Mouse (Mus musculus) stomach, embryonic 15.5 days (tissue): Measurements from ENCODE around the gene Gm14632. TPM values are rescaled to one million over a fixed set of nuclear protein-coding genes. Genes with fewer than 3 reads are reported as not detected.
"Not testable (repeated sequence)": the region's sequence is repeated elsewhere in the genome, so short reads cannot be mapped to it uniquely, and the experiment has no call there.

Experiments used
- ATAC-seq: fragments of 200-750 bp; cut with Nextera tagmentation; 2 replicates; pipeline ENCODE4 v1.8.0; 2017; ENCODE audit warnings: low read depth, moderate number of reproducible peaks, moderate TSS enrichment; ENCODE audit not compliant: insufficient read depth, low FRiP score
- H3K27ac ChIP-seq: fragments of 300-500 bp; sonication (generic); 2 replicates; pipeline ENCODE4 v1.5.1; 2015; ENCODE audit warnings: mild to moderate bottlenecking, inconsistent platforms
- H3K27me3 ChIP-seq: fragments of 300-500 bp; sonication (generic); replicated peaks from 2 replicates; pipeline ENCODE4 v1.6.1; 2015; ENCODE audit warnings: inconsistent platforms
- H3K36me3 ChIP-seq: fragments of 300-500 bp; sonication (generic); 2 replicates; pipeline ENCODE4 v1.6.1; 2015; ENCODE audit warnings: inconsistent platforms
- H3K4me1 ChIP-seq: fragments of 300-500 bp; sonication (generic); 2 replicates; pipeline ENCODE4 v1.6.1; 2015; ENCODE audit warnings: inconsistent platforms
- H3K4me2 ChIP-seq: fragments of 300-500 bp; sonication (generic); 2 replicates; pipeline ENCODE4 v1.6.1; 2015; ENCODE audit warnings: mild to moderate bottlenecking, inconsistent platforms
- H3K4me3 ChIP-seq: fragments of 300-500 bp; sonication (generic); replicated peaks from 2 replicates; pipeline ENCODE4 v1.5.1; 2015; ENCODE audit warnings: inconsistent platforms
- H3K9ac ChIP-seq: fragments of 300-500 bp; sonication (generic); 2 replicates; pipeline ENCODE4 v1.6.1; 2015; ENCODE audit warnings: inconsistent platforms
- H3K9me3 ChIP-seq: fragments of 300-500 bp; sonication (generic); 2 replicates; pipeline ENCODE4 v1.6.1; 2016; ENCODE audit warnings: inconsistent platforms
- WGBS: fragments of 180-500 bp; shearing (Covaris S2); methylation state at CpG from one replicate; pipeline ENCODE4 v1.1.7; 2015; 5-methylcytosine and 5-hydroxymethylcytosine counted together
- polyA plus RNA-seq: library from polyadenylated mRNA; unstranded; fragments of >200 nt; fragmentation: Nextera tagmentation; extraction: Ambion mirVana; gene quantifications from 2 replicates; pipeline ENCODE4 v1.2.1, GENCODE M21; 2015

The Gm14632 gene
- not detected in 2 replicates for polyA plus RNA-seq

DNA sequence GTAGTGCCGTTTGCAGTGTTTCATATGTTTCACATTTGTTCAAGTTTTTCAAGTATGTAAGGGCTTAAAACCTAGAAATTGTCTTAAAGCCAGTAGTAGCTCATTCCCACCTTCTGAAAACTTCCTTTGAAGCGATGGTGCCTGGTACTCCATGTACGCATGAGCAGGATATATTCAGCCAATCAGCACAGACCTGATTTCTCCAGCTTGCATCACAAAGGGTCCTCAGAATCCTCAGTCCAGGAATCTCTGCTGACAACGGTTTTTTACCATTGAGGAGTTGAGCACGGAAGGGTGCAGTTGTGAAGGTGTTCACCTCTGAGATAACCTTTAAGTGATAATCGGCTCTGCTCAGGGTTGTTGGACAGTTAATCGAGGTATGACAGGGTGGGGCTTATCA, at the start of gene Gm14632:
Gene Gm14632, plus strand, starts transcription at position 301 of the 400 bp plus-strand sequence.
- not testable (repeated sequence) for H3K4me1 ChIP-seq, H3K9me3 ChIP-seq, H3K36me3 ChIP-seq, H3K4me3 ChIP-seq, H3K9ac ChIP-seq, H3K4me2 ChIP-seq, ATAC-seq, H3K27ac ChIP-seq, H3K27me3 ChIP-seq
- WGBS, result 85% methylated on average over 4 of the region's 7 CpGs
